Mouse (Mus musculus) embryo, embryonic 11 days (tissue): ENCODE measurements around the gene B430305J03Rik.

Experiments
- DNase-seq: peaks from one replicate; pipeline ENCODE4 v3.0.0-alpha.2; 2015

The B430305J03Rik gene

DNA sequence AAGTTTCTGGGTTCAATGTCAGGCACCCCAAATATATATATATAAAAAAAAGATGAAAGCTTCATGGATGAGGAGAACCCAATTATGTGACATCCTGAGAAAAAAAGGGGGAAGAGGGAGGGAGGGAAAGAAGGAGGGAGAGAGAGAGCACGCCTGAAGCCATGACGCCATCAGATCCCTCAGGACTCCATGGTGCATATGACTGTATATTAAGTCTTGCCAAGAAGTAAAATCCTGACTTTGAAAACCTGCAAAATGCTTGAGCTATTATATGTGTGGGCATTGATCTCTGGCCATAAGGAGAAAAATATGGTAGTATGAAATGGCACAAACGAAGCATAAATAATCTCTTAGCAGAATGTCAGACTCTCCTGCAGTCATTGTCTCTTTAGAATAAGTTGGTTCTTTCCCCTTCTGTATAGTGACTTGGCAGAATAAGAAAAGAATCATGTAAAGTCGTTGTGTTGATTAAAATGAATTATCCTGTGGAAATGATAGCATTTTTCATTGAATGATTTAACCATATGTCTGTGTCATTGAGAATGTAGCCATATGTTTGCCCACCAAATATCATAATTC lies 17.6 kb downstream of the B430305J03Rik start:
- no peak for DNase-seq

DNA sequence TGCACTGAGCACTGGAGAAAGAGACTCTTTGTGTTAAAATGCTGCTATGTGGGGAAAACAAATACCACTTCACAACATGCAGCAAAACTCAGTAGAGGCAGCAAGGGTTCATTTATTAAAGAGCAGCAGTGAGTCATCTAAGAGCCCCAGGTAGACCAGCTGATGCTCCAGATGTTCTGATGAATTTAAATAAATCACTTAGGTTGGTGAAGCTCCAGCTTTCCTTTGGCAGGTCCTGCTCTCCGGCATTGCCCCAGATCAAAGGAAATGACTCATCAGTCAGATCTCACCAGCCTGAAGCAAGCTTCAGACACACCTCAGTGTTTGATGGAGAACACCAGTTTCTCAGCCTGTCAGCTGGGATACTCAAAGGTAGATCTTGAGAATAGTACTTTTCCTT lies 20.1 kb downstream of the B430305J03Rik start:
- no peak for DNase-seq

- DNase-seq, result no peak
These were observed 21.7 kb downstream of the B430305J03Rik start for GRCm38 (mm10) chr3:61344031-61344430.

- DNase-seq, result no peak
These were observed 25.4 kb downstream of the B430305J03Rik start for GRCm38 (mm10) chr3:61340321-61340720.

GRCm38 (mm10) chr3:61337230-61337629 lies 28.5 kb downstream of the B430305J03Rik start:
- DNase-seq, result no peak

DNA sequence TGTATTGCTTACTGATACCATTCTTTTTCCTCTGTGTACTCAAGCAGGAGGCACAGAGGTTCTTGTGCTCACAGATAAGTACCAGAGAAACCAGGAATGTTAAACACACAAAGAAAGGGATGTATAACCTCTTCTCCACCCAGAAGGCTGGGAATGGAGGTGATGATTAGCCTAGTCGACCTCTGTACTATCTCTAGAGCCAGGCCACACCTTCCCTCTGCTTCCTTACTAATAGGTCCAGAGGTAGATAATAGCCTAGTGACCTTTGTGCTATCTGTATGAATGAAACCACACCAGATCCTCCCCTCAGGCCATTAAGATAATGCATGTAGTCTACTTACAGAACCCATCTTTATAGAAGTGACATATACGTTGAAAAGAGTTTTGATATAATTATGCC lies 29.5 kb downstream of the B430305J03Rik start:
- DNase-seq, result no peak

DNA sequence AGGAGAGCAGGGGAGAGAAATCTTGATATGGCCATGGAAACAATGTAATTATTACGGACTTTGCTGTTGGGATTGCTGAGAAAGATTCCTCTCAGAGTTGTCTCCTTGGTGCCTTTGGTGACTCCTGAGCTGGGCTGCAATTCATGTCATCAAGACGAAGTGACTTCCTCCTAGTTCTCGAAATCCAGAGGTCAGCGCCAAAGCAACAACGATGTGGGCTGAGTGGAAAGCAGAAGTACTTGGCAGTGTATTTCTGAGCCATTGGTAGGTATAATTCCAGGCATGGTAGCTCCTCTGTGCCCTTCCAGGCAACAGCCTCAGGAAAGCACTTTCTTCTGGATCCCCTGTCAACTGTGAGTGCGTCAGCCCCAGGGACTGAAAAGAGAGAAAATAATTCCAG lies 44.1 kb downstream of the B430305J03Rik start:
- DNase-seq, result no peak

DNA sequence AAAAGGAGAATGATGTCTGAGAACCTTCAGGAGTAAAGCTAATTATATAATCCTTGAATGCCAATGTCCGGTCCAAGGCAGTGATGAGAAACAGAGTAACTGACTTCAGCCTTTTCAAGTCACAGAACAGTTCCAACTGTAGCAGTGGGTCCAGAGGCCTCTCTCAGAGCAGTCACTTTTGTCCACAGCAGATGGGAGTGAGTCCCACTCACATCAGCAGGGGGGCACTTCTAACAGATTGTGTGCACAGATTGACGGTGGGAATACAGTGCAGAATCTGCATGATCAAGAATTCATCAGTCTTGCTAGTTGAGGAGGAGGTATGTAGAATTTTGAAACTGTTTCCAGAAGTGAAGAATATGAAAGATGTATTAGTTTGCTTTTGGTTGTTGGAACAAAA lies 45.7 kb downstream of the B430305J03Rik start:
- no peak for DNase-seq

- DNase-seq, result no peak
These were observed 50.7 kb downstream of the B430305J03Rik start for GRCm38 (mm10) chr3:61315002-61315401.
